Mouse (Mus musculus) neural tube, embryonic 13.5 days (tissue): Measurements from ENCODE around the gene Pwp2. TPM values are rescaled to one million over a fixed set of nuclear protein-coding genes. Genes with fewer than 3 reads are reported as not detected.
A peak's percentile ranks its signal among the peaks of the same experiment; 100 is the strongest.

ENCODE experiments used
- ATAC-seq: fragments of 200-750 bp; cut with Nextera tagmentation; 2 replicates; pipeline ENCODE4 v1.8.0; 2017; ENCODE audit warnings: low read depth, mild to moderate bottlenecking, moderate TSS enrichment, moderate library complexity
- H3K27ac ChIP-seq: fragments of 300-500 bp; sonication (generic); replicated peaks from 2 replicates; pipeline ENCODE4 v1.5.1; 2015; ENCODE audit warnings: moderate library complexity, mild to moderate bottlenecking, inconsistent platforms
- H3K27me3 ChIP-seq: fragments of 300-500 bp; sonication (generic); 2 replicates; pipeline ENCODE4 v1.6.1; 2015; ENCODE audit warnings: mild to moderate bottlenecking, inconsistent platforms
- H3K36me3 ChIP-seq: fragments of 300-500 bp; sonication (generic); 2 replicates; pipeline ENCODE4 v1.6.1; 2015; ENCODE audit warnings: mild to moderate bottlenecking, inconsistent platforms
- H3K4me1 ChIP-seq: fragments of 300-500 bp; sonication (generic); replicated peaks from 2 replicates; pipeline ENCODE4 v1.6.1; 2015; ENCODE audit warnings: inconsistent platforms
- H3K4me2 ChIP-seq: fragments of 300-500 bp; sonication (generic); 2 replicates; pipeline ENCODE4 v1.6.1; 2015; ENCODE audit warnings: inconsistent platforms, mild to moderate bottlenecking, moderate library complexity
- H3K4me3 ChIP-seq: fragments of 300-500 bp; sonication (generic); 2 replicates; pipeline ENCODE4 v1.5.1; 2015; ENCODE audit warnings: mild to moderate bottlenecking, inconsistent platforms
- H3K9ac ChIP-seq: fragments of 300-500 bp; sonication (generic); 2 replicates; pipeline ENCODE4 v1.6.1; 2015; ENCODE audit warnings: moderate library complexity, mild to moderate bottlenecking, inconsistent platforms
- H3K9me3 ChIP-seq: fragments of 300-500 bp; sonication (generic); 2 replicates; pipeline ENCODE4 v1.6.1; 2016; ENCODE audit warnings: inconsistent platforms
- WGBS: fragments of 180-500 bp; shearing (Covaris S2); methylation state at CpG from one replicate; pipeline ENCODE4 v1.1.7; 2015; 5-methylcytosine and 5-hydroxymethylcytosine counted together
- polyA plus RNA-seq: library from polyadenylated mRNA; unstranded; fragments of >200 nt; fragmentation: Nextera tagmentation; extraction: Ambion mirVana; gene quantifications from 2 replicates; pipeline ENCODE4 v1.2.1, GENCODE M21; 2015

Gene Pwp2
- polyA plus RNA-seq, 1 experiment from 2014 or later: 15.2 TPM

- Histone ChIP-seq H3K9ac (peak within 1 kb of the TSS; percentile 89), H3K4me3 (peak within 1 kb of the TSS; percentile 80), H3K4me2 (peak within 1 kb of the TSS; percentile 84), H3K9me3 (no peaks in the 10 kb centered on the region), H3K4me1 (peaks cover 29% of the 10 kb centered on the region), H3K27ac (peak within 1 kb of the TSS; percentile 77), H3K27me3 (no peaks in the 10 kb centered on the region), H3K36me3 (peaks cover 69% of the 10 kb centered on the region)
- peak; percentile 96 for ATAC-seq
- 2% methylated on average over 50 of the region's 50 CpGs for WGBS
Observed at GRCm38 (mm10) chr10:78169281-78170042, 15.5 kb downstream of the Pwp2 start, which contains the start of gene D10Jhu81e. Gene D10Jhu81e (minus strand): TSS chr10:78169782.

DNA sequence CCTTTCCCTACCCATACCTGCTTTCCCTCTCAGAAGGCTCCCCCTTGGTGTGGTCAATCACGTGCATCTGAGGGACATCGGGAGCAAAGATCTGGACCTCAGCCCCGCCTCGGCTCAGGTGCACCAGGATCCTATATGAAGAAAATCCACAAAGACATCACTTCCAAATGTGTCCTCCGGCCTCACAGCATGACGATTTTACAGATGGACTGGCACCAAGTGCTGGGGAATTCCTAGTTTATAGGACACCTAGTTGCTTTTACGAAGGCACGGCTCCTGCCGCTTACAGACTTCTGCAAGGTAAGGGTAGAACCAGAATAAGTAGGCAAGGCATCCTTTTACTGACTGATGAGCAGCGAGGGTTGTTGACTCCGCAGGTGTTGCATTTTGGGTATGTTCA lies 16.2 kb downstream of the Pwp2 start:
- peaks cover 29% of the 10 kb centered on the region for H3K4me1 ChIP-seq
- peak overlapping the region; percentile 80 for H3K4me3 ChIP-seq
- WGBS: 87% methylated on average over 11 of the region's 11 CpGs
- no peak overlapping the region for H3K27ac ChIP-seq
- H3K36me3 ChIP-seq: peaks cover 68% of the 10 kb centered on the region
- no peaks in the 10 kb centered on the region for H3K9me3 ChIP-seq
- no peaks in the 10 kb centered on the region for H3K27me3 ChIP-seq
- no peak for ATAC-seq
- peak overlapping the region; percentile 89 for H3K9ac ChIP-seq
- peak overlapping the region; percentile 84 for H3K4me2 ChIP-seq

GRCm38 (mm10) chr10:78167775-78168174 lies 17.2 kb downstream of the Pwp2 start:
- no peak for ATAC-seq
- H3K36me3 ChIP-seq: peaks cover 68% of the 10 kb centered on the region
- no peaks in the 10 kb centered on the region for H3K27me3 ChIP-seq
- H3K27ac ChIP-seq: no peak overlapping the region
- no peak overlapping the region for H3K4me3 ChIP-seq
- H3K9ac ChIP-seq: no peak overlapping the region
- no peak overlapping the region for H3K4me2 ChIP-seq
- H3K4me1 ChIP-seq: peaks cover 29% of the 10 kb centered on the region
- H3K9me3 ChIP-seq: no peaks in the 10 kb centered on the region

DNA sequence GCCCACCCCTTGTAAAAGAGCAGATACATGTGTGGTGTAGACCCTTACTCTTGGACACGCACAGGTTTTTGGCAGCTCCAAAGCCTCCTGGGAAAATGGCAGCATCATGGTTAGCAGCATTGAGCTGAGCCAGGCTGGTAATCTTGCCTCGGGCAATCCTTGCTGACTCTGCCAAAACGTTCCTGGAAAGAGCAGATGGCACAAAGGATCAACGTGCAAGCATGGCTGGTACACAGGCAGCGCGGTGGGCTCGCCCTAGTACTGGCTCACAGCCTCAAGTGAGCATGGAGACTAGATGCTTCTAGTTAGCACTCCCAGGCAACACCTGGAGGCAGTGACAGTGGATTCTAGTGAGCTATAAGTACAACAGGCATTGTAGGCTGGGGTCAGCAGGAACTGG lies 17.6 kb downstream of the Pwp2 start:
- 78% methylated on average over 7 of the region's 7 CpGs for WGBS
- no peak overlapping the region for H3K4me2 ChIP-seq
- H3K9ac ChIP-seq: no peak overlapping the region
- no peaks in the 10 kb centered on the region for H3K27me3 ChIP-seq
- peaks cover 29% of the 10 kb centered on the region for H3K4me1 ChIP-seq
- no peak overlapping the region for H3K4me3 ChIP-seq
- H3K9me3 ChIP-seq: no peaks in the 10 kb centered on the region
- no peak overlapping the region for H3K27ac ChIP-seq
- no peak for ATAC-seq
- H3K36me3 ChIP-seq: peaks cover 68% of the 10 kb centered on the region

- WGBS: 93% methylated on average over 21 of the region's 21 CpGs
- Histone ChIP-seq H3K4me3 (no peak overlapping the region), H3K36me3 (peaks cover 71% of the 10 kb centered on the region)
Observed at GRCm38 (mm10) chr10:78165256-78166005, 19.5 kb downstream of the Pwp2 start.

GRCm38 (mm10) chr10:78164786-78165185 lies 20.2 kb downstream of the Pwp2 start:
- H3K4me2 ChIP-seq: no peak overlapping the region
- WGBS: 94% methylated on average over 12 of the region's 12 CpGs

More at GRCm38 (mm10) chr10:78165256-78166005, 19.5 kb downstream of the Pwp2 start:
- Histone ChIP-seq H3K27ac (no peak overlapping the region), H3K9ac (no peak overlapping the region), H3K4me2 (no peak overlapping the region), H3K4me1 (peaks cover 28% of the 10 kb centered on the region), H3K27me3 (no peaks in the 10 kb centered on the region), H3K9me3 (no peaks in the 10 kb centered on the region)
- no peak for ATAC-seq

GRCm38 (mm10) chr10:78163923-78164322 lies 21.0 kb downstream of the Pwp2 start:
- Histone ChIP-seq H3K9ac (no peak overlapping the region), H3K36me3 (peaks cover 72% of the 10 kb centered on the region), H3K4me2 (no peak overlapping the region), H3K4me1 (peaks cover 28% of the 10 kb centered on the region), H3K4me3 (no peak overlapping the region), H3K27ac (no peak overlapping the region), H3K27me3 (no peaks in the 10 kb centered on the region), H3K9me3 (no peaks in the 10 kb centered on the region)
- WGBS: 22% methylated on average over 4 of the region's 4 CpGs
- ATAC-seq: no peak

More at GRCm38 (mm10) chr10:78164786-78165185, 20.2 kb downstream of the Pwp2 start:
- no peak overlapping the region for H3K9ac ChIP-seq
- H3K36me3 ChIP-seq: peaks cover 72% of the 10 kb centered on the region
- H3K4me1 ChIP-seq: peaks cover 24% of the 10 kb centered on the region
- no peak for ATAC-seq
- no peak overlapping the region for H3K4me3 ChIP-seq
- H3K27ac ChIP-seq: no peak overlapping the region
- H3K27me3 ChIP-seq: no peaks in the 10 kb centered on the region
- H3K9me3 ChIP-seq: no peaks in the 10 kb centered on the region

- Histone ChIP-seq H3K27me3 (no peaks in the 10 kb centered on the region), H3K27ac (no peak overlapping the region), H3K36me3 (peaks cover 72% of the 10 kb centered on the region), H3K4me1 (peaks cover 21% of the 10 kb centered on the region), H3K9me3 (no peaks in the 10 kb centered on the region), H3K4me2 (no peak overlapping the region), H3K9ac (no peak overlapping the region), H3K4me3 (no peak overlapping the region)
- no peak for ATAC-seq
- 90% methylated on average over 9 of the region's 9 CpGs for WGBS
Observed at GRCm38 (mm10) chr10:78163241-78163640, 21.7 kb downstream of the Pwp2 start.

DNA sequence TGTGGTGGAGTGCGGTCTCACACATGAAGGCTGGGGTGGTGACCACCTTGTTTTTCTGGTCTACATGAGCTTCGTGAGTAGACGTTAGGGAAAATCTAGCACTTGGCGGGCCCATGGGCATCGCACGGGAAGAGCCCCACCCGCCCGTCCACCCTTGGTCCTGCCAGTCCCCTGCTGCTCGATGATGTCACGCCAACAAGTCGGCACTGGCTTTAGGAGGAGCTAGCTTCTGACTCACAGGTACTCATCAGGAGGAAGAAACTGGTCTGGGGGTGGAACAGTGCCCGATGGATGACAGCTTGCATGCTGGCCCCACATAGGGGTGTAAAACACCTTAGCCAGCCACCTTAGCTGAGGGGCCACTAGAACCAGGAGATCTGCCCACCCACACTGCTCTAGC lies 22.3 kb downstream of the Pwp2 start:
- peaks cover 71% of the 10 kb centered on the region for H3K36me3 ChIP-seq
- peaks cover 15% of the 10 kb centered on the region for H3K4me1 ChIP-seq
- 93% methylated on average over 12 of the region's 12 CpGs for WGBS
- no peak overlapping the region for H3K9ac ChIP-seq
- no peak overlapping the region for H3K27ac ChIP-seq
- no peak for ATAC-seq
- no peaks in the 10 kb centered on the region for H3K9me3 ChIP-seq
- H3K27me3 ChIP-seq: no peaks in the 10 kb centered on the region
- H3K4me2 ChIP-seq: no peak overlapping the region
- no peak overlapping the region for H3K4me3 ChIP-seq

DNA sequence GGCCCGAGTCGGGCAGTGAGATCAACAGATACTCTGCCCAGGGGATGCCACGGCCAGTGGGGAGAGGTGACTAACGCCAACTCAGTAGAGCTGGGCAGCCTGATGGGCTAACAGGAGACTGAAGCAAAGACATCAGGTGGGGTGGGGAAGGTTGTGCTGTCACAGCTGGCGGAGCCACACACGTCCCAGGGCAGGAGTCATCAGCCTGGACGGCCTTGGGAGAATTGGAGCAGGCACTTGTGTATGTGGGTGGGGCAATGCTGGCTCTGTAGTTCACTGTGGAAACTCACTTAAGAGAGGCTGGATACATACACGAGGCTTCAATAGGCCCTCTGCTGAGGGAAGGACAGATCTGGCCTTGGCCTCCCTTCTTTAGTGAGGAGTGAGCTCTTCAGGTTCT lies 23.9 kb downstream of the Pwp2 start:
- H3K9ac ChIP-seq: no peak overlapping the region
- no peaks in the 10 kb centered on the region for H3K9me3 ChIP-seq
- H3K36me3 ChIP-seq: peaks cover 55% of the 10 kb centered on the region
- H3K27me3 ChIP-seq: no peaks in the 10 kb centered on the region
- H3K4me3 ChIP-seq: no peak overlapping the region
- WGBS: 84% methylated on average over 8 of the region's 8 CpGs
- no peak for ATAC-seq
- no peak overlapping the region for H3K4me2 ChIP-seq
- H3K4me1 ChIP-seq: peaks cover 9% of the 10 kb centered on the region
- H3K27ac ChIP-seq: no peak overlapping the region

DNA sequence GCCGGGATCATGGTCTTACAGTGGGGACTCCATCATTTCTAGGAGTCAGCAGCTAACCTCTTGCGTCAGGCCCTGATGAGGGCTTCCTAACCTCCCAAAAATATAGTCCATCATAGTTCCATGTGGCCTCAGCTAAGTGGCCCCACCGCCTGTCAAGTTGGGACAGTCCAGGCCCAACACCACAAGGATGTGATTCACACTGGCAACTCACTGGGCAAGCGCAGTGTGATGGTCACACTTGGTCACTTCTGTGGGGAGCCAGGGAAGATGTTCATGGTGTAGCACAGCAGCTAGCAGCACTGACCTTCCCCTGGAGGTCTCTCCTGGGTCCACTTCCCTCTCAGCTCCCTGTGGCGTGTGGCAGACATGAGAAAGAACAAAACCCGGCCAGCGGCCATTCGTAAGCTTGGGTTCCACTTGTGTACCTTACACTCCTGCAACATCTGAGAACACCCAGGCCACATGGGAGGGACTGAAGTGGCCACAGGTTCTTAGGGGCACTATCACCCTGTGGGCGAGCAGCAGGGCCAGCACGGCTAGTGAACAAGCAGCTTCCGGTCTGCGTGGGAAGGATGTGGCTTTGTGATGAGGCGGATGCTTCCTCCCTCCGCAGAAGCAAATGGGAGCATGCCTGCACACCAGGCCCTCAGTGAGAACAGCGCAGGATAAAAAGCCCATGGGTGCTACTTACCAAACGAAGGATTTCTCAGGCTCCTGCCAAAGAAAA lies 24.4 kb downstream of the Pwp2 start:
- Histone ChIP-seq H3K27ac (no peak overlapping the region), H3K4me1 (peaks cover 9% of the 10 kb centered on the region), H3K9me3 (no peaks in the 10 kb centered on the region), H3K9ac (no peak overlapping the region), H3K36me3 (peaks cover 49% of the 10 kb centered on the region), H3K4me3 (no peak overlapping the region), H3K27me3 (no peaks in the 10 kb centered on the region), H3K4me2 (no peak overlapping the region)
- WGBS: 87% methylated on average over 16 of the region's 16 CpGs
- peak; percentile 8; the same call in 1 of the 2 replicates for ATAC-seq

DNA sequence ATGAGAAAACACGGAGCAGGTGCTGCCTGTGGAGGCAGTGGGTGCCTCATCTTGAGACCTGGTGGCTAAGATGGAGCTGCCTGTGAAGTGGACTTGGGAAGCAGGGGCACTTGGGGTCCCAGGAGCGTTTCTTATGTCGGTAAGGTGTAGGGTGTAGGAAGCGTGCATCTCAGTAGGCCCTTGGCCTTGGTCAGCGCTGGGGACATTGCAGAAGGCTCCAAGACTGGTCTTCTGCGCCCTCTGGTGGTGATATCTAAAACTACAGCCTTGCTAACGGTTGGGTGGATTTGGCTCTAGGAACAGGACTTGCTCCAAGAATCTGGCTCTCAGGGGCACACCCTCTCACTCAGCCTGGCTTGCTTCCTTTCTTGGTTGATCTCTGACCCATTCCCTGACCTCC lies 25.0 kb downstream of the Pwp2 start:
- WGBS: 3% methylated on average over 7 of the region's 7 CpGs
- no peak overlapping the region for H3K27ac ChIP-seq
- H3K4me3 ChIP-seq: no peak overlapping the region
- peak; percentile 80 for ATAC-seq
- peaks cover 9% of the 10 kb centered on the region for H3K4me1 ChIP-seq
- H3K27me3 ChIP-seq: no peaks in the 10 kb centered on the region
- H3K4me2 ChIP-seq: peak overlapping the region; percentile 44
- H3K9ac ChIP-seq: peak overlapping the region; percentile 49; the same call in 1 of the 2 replicates
- peaks cover 44% of the 10 kb centered on the region for H3K36me3 ChIP-seq
- H3K9me3 ChIP-seq: no peaks in the 10 kb centered on the region
